In the genomic region with DNA sequence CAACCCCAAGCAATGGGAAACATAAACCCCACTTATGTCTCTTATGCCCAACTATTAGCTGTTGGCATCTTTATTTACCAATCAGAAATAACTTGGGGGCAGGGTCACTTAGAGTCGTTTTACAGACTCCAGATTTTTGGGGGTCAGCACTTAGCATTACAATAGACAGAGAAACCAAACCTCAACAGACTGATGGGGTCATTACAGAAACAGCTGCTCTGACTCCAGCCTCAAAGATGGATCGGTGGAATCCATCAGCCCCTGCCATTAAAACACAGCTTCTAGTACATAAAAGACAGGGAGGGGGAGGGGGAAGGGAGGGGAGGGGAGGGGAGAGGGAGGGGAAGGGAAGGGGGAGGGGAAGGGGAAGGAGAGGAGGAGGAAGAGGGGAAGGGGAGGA, we compare ENCODE assay signal across 18 mouse cellular contexts.
"Had no signal": no experiment of that assay in that cellular context is flagged by ENCODE, and none has a peak within 500 bp of the region (broad histone marks: within the 10 kb centered on the region; RNA-seq: fewer than 3 reads in every experiment).

No protein-coding gene starts in this region.

- H3K4me3 ChIP-seq: layer of hippocampus, adult 2 months; limb, embryonic 15.5 days; lung, embryonic 15.5 days; megakaryocyte, embryonic 14.5 days; midbrain, embryonic 10.5 days had no signal

- H3K36me3 ChIP-seq: limb, embryonic 15.5 days; lung, embryonic 15.5 days; midbrain, embryonic 10.5 days had no signal

- H3K27ac ChIP-seq: kidney, postnatal 0 days; layer of hippocampus, adult 2 months; limb, embryonic 15.5 days; liver, embryonic 14.5 days; lung, embryonic 15.5 days; midbrain, embryonic 10.5 days; stomach, postnatal 0 days had no signal

- H3K4me2 ChIP-seq: limb, embryonic 15.5 days; liver, embryonic 11.5 days; lung, embryonic 15.5 days had no signal

- DNase-seq: kidney, adult 2 months; kidney, postnatal 25 days; layer of hippocampus, adult 9-11 months; liver, postnatal 0 days; midbrain, embryonic 14.5 days; thymus, adult 2 months; thymus, postnatal 14 days; thymus, postnatal 4 days had no signal

- H3K4me1 ChIP-seq: megakaryocyte, embryonic 14.5 days had no signal

- H3K9me3 ChIP-seq: limb, embryonic 15.5 days; lung, embryonic 15.5 days; megakaryocyte, embryonic 14.5 days; midbrain, embryonic 10.5 days had no signal

- H3K27me3 ChIP-seq: limb, embryonic 15.5 days; lung, embryonic 15.5 days had no signal

- H3K9ac ChIP-seq: limb, embryonic 15.5 days; liver, embryonic 14.5 days; liver, postnatal 0 days; lung, embryonic 15.5 days had no signal

- ATAC-seq: intestine, postnatal 0 days had no signal
